Mouse (Mus musculus) heart, embryonic 11.5 days (tissue): ENCODE measurements around the gene Clk1. TPM values are rescaled to one million over a fixed set of nuclear protein-coding genes. Genes with fewer than 3 reads are reported as not detected.

Source experiments
- ATAC-seq: fragments of 200-750 bp; cut with Nextera tagmentation; replicated peaks from 2 replicates; pipeline ENCODE4 v1.8.0; 2017; ENCODE audit warnings: moderate library complexity; ENCODE audit not compliant: insufficient number of reproducible peaks, low FRiP score, low TSS enrichment
- H3K27ac ChIP-seq: fragments of 300-500 bp; sonication (generic); 2 replicates; pipeline ENCODE4 v1.5.1; 2014; ENCODE audit warnings: mild to moderate bottlenecking, low read depth, low read length
- H3K27me3 ChIP-seq: fragments of 300-500 bp; sonication (generic); 2 replicates; pipeline ENCODE4 v1.6.1; 2014; ENCODE audit warnings: mild to moderate bottlenecking, low read length, mixed read lengths; ENCODE audit not compliant: control insufficient read depth, insufficient read depth
- H3K36me3 ChIP-seq: fragments of 300-500 bp; sonication (generic); 2 replicates; pipeline ENCODE4 v1.6.1; 2014; ENCODE audit warnings: mild to moderate bottlenecking, low read length, moderate library complexity, mixed read lengths; ENCODE audit not compliant: control insufficient read depth, insufficient read depth
- H3K4me1 ChIP-seq: fragments of 300-500 bp; sonication (generic); 2 replicates; pipeline ENCODE4 v1.6.1; 2014; ENCODE audit warnings: low read length; ENCODE audit not compliant: control insufficient read depth, insufficient read depth
- H3K4me2 ChIP-seq: fragments of 300-500 bp; sonication (generic); 2 replicates; pipeline ENCODE4 v1.6.1; 2014; ENCODE audit warnings: mild to moderate bottlenecking, moderate library complexity
- H3K4me3 ChIP-seq: fragments of 300-500 bp; sonication (generic); 2 replicates; pipeline ENCODE4 v1.5.1; 2014; ENCODE audit warnings: low read depth, low read length
- H3K9ac ChIP-seq: fragments of 300-500 bp; sonication (generic); 2 replicates; pipeline ENCODE4 v1.6.1; 2014; ENCODE audit warnings: mild to moderate bottlenecking, low read depth, low read length, moderate library complexity
- H3K9me3 ChIP-seq: fragments of 300-500 bp; sonication (generic); replicated peaks from 2 replicates; pipeline ENCODE4 v1.6.1; 2016; ENCODE audit warnings: low read length; ENCODE audit not compliant: control insufficient read depth
- WGBS: fragments of 180-500 bp; shearing (Covaris S2); extraction: QIAGEN DNeasy Blood & Tissue Kit; methylation state at CpG from one replicate; pipeline ENCODE4 v1.1.7; 2014; ENCODE audit not compliant: insufficient replicate concordance; 5-methylcytosine and 5-hydroxymethylcytosine counted together
- polyA plus RNA-seq: library from polyadenylated mRNA; unstranded; fragments of >200 nt; fragmentation: Nextera tagmentation; extraction: Ambion mirVana; gene quantifications from 2 replicates; pipeline ENCODE4 v1.2.1, GENCODE M21; 2014

Clk1 gene
- polyA plus RNA-seq, result 134 and 148 TPM in 2 replicates

DNA sequence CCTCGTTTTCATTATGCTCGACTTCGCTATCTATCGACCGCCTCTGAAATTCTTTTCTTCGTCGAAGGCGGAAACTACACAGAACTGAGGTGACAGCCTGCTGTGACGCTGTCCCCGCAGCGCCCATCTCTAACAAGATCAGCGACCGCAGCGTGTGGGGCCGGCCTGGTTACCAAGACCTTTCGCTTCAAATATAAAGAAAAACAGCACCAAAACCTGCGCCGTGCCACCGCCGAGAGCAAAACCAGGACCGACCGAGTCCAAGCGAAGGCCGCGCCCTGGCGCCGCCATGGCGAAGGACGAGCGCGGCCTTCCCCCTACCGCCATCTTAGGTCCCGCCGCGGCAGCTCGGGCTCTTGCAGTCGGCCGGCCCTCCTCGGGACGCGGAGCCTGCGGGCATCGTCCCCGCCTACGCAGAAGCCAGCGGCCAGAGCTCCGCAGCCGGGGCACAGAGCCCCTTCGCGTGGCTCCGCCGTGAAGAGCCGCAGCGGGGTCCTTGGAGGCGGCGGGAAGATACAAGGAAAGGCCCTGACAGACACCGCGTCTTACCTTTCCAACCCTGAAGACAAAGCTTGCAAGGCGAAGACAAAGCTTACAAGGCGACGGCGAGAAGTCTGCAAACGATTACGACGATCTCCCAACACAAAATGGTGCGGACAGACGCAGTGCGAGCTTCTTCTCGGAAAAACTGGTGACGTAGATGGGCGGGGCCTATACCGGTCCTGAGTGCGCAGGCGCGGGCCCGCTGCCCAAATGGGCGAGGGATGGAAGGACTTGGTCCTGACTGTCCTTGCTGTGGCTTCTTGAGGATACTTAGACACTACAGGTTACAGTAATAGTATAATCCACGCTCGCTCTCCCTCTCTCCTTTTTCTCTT lies at the start of gene Clk1:
Clk1 (minus strand) TSS at position 696 of the 878 bp plus-strand sequence.
- peak; percentile 95 for ATAC-seq
- WGBS, result under 1% methylated on average over 79 of the region's 79 CpGs
- peak within 1 kb of the TSS; percentile 99 for H3K27ac ChIP-seq
- peak within 1 kb of the TSS; percentile 95 for H3K4me3 ChIP-seq
- peak within 1 kb of the TSS; percentile 79 for H3K4me2 ChIP-seq
- no peaks in the 10 kb centered on the region for H3K27me3 ChIP-seq
- H3K36me3 ChIP-seq, result peaks cover 16% of the 10 kb centered on the region
- H3K9me3 ChIP-seq, result no peaks in the 10 kb centered on the region
- H3K4me1 ChIP-seq, result peaks cover 5% of the 10 kb centered on the region; the same call in 1 of the 2 replicates
- H3K9ac ChIP-seq, result peak within 1 kb of the TSS; percentile 99

DNA sequence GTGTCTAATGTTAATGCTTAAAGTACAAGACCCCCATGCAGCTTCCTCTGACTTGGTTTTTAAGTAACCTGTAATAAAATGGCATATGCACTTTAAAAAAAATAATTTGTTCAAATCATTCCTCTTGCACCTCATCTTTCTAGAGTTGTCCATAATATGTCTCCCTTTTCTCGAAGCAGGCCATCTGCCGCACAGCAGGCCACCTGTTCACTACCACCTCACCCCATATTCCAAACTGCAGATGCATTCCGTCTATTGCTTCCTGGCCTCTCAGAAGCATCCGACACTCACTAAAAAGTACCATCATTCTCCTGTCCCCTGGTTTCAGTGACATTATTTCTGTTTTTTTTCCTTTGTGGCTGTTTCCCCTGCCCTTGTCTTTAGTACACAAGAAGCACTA lies 41.7 kb upstream of the Clk1 start:
- Histone ChIP-seq H3K27me3 (no peaks in the 10 kb centered on the region), H3K27ac (no peak overlapping the region), H3K9ac (no peak overlapping the region), H3K4me3 (no peak overlapping the region), H3K4me2 (no peak overlapping the region), H3K36me3 (peaks cover 27% of the 10 kb centered on the region), H3K4me1 (no peaks in the 10 kb centered on the region), H3K9me3 (no peaks in the 10 kb centered on the region)
- WGBS, result 94% methylated on average over 4 of the region's 4 CpGs
- no peak for ATAC-seq

DNA sequence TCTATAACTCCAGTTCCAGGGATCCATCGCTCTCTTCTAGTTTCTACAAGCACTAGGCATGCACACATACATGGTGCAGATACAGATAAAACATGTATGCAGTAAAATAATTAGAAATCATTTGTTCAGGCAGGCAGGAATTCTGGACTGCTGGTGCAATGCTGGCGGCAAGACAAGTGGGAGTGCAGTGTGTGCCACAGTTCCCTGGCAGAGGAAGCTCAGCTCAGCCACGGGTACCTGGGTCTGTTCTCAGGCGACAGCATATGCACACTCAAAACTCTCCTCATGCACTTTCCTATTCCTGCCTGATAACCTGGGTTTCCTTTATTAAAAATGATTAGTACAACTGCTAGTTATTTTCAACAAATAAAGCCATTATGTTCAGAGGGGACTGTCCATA lies 41.2 kb upstream of the Clk1 start:
- no peaks in the 10 kb centered on the region for H3K9me3 ChIP-seq
- H3K4me3 ChIP-seq, result no peak overlapping the region
- ATAC-seq, result no peak
- peaks cover 27% of the 10 kb centered on the region for H3K36me3 ChIP-seq
- no peak overlapping the region for H3K27ac ChIP-seq
- H3K27me3 ChIP-seq, result no peaks in the 10 kb centered on the region
- H3K4me1 ChIP-seq, result no peaks in the 10 kb centered on the region
- no peak overlapping the region for H3K4me2 ChIP-seq
- no peak overlapping the region for H3K9ac ChIP-seq
- WGBS, result 91% methylated on average over 4 of the region's 4 CpGs

- Histone ChIP-seq H3K9me3 (no peaks in the 10 kb centered on the region), H3K36me3 (peaks cover 19% of the 10 kb centered on the region), H3K27me3 (no peaks in the 10 kb centered on the region), H3K4me3 (no peak overlapping the region), H3K27ac (no peak overlapping the region), H3K4me2 (no peak overlapping the region), H3K4me1 (no peaks in the 10 kb centered on the region), H3K9ac (no peak overlapping the region)
- 92% methylated on average over 2 of the region's 2 CpGs for WGBS
- ATAC-seq, result no peak
Measured at GRCm38 (mm10) chr1:58463935-58464334, 40.1 kb upstream of the Clk1 start.

GRCm38 (mm10) chr1:58460566-58460965 lies 36.7 kb upstream of the Clk1 start:
- WGBS, result 88% methylated on average over 3 of the region's 3 CpGs

DNA sequence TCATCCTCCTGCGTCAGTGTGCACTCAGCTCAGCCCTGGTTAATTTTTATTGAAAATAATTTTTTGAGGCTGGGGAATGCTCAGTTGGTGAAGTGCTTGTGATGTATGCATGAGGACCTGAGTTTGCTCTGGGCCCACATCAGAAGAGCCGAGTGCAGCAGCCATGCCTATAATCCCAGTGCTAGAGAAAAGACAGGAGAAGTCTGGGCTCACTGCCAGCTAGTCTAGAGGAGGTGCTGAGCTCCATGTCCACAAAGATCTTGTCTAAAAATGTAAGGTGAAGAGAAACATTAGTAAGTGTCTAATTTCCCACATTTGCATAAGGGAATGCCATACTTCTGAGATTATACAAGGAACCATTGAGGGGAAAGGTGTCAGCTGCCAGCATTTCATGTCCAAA lies 35.0 kb upstream of the Clk1 start:
- no peaks in the 10 kb centered on the region for H3K9me3 ChIP-seq
- H3K4me1 ChIP-seq, result no peaks in the 10 kb centered on the region
- WGBS, result 63% methylated on average over 2 of the region's 2 CpGs
- H3K4me3 ChIP-seq, result no peak overlapping the region
- H3K9ac ChIP-seq, result no peak overlapping the region
- H3K4me2 ChIP-seq, result no peak overlapping the region
- no peak overlapping the region for H3K27ac ChIP-seq
- no peak for ATAC-seq
- H3K27me3 ChIP-seq, result no peaks in the 10 kb centered on the region
- H3K36me3 ChIP-seq, result peaks cover 14% of the 10 kb centered on the region

More at GRCm38 (mm10) chr1:58460566-58460965, 36.7 kb upstream of the Clk1 start:
- H3K27me3 ChIP-seq, result no peaks in the 10 kb centered on the region
- no peak for ATAC-seq
- H3K36me3 ChIP-seq, result peaks cover 19% of the 10 kb centered on the region
- H3K4me3 ChIP-seq, result no peak overlapping the region
- H3K4me1 ChIP-seq, result no peaks in the 10 kb centered on the region
- no peak overlapping the region for H3K27ac ChIP-seq
- H3K4me2 ChIP-seq, result no peak overlapping the region
- H3K9me3 ChIP-seq, result no peaks in the 10 kb centered on the region
- no peak overlapping the region for H3K9ac ChIP-seq

DNA sequence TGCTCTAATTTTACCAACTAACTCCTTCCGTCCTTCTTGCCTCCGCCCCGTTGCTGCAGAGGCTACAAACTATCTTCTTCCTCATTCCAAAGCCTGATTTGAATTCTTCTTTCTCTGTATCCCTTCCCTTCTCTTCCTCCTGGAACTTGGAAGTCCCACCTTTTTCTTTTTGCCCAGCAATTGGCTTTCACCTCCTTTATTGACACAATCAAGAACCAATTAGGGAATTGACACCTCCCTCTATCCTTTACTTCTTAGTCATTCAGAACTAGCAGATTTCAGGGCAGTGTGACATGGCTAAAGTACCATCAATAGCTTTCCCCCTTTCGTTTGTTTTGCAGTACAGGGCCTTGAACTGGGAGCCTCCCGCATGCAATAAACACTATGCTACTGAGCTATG lies 34.3 kb upstream of the Clk1 start:
- H3K9ac ChIP-seq, result no peak overlapping the region
- H3K4me1 ChIP-seq, result no peaks in the 10 kb centered on the region
- no peaks in the 10 kb centered on the region for H3K27me3 ChIP-seq
- H3K4me2 ChIP-seq, result no peak overlapping the region
- no peak for ATAC-seq
- WGBS, result 89% methylated on average over 5 of the region's 5 CpGs
- H3K27ac ChIP-seq, result no peak overlapping the region
- H3K4me3 ChIP-seq, result no peak overlapping the region
- peaks cover 16% of the 10 kb centered on the region for H3K36me3 ChIP-seq
- H3K9me3 ChIP-seq, result no peaks in the 10 kb centered on the region

- Histone ChIP-seq H3K9me3 (no peaks in the 10 kb centered on the region), H3K9ac (no peak overlapping the region), H3K27me3 (no peaks in the 10 kb centered on the region), H3K27ac (no peak overlapping the region), H3K36me3 (peaks cover 18% of the 10 kb centered on the region), H3K4me1 (no peaks in the 10 kb centered on the region), H3K4me3 (no peak overlapping the region), H3K4me2 (no peak overlapping the region)
- WGBS, result 90% methylated on average over 6 of the region's 6 CpGs
- no peak for ATAC-seq
Measured at GRCm38 (mm10) chr1:58454316-58454715, 30.4 kb upstream of the Clk1 start.

GRCm38 (mm10) chr1:58448396-58448795 lies 24.5 kb upstream of the Clk1 start:
- Histone ChIP-seq H3K9ac (no peak overlapping the region), H3K9me3 (no peaks in the 10 kb centered on the region), H3K4me3 (no peak overlapping the region), H3K27me3 (no peaks in the 10 kb centered on the region), H3K4me2 (no peak overlapping the region), H3K36me3 (peaks cover 7% of the 10 kb centered on the region), H3K4me1 (peaks cover 7% of the 10 kb centered on the region), H3K27ac (no peak overlapping the region)
- WGBS, result 82% methylated on average over 7 of the region's 7 CpGs
- ATAC-seq, result no peak
